Mouse (Mus musculus): Measurements from ENCODE around the gene Prkar2a. TPM values are rescaled to one million over a fixed set of nuclear protein-coding genes. Genes with fewer than 3 reads are reported as not detected.

Prkar2a gene
- total RNA-seq (2023): 10 to 100 TPM; 12.1 to 12.7 TPM

DNA sequence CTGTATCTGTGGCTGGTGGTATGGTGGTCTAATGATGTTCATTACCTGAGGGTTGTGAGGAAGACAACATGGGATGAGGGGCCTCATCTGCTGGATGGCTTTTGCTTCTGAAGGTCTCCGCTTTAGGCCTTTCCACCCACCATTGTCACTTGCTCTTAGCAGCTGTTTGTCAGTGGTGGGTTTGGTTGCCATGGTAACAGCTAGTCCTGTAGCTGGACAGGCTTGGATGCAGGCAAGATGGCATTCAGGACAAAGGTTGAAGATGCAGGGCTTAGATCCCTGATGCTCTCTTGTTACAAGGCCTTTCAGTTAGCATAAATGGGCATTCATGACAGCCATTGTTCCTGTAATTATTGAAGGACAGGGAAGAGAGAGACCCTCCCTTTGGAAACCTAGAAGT lies at the start of gene Prkar2a:
Gene Prkar2a, plus strand, starts transcription at position 209 of the 400 bp plus-strand sequence.

DNA sequence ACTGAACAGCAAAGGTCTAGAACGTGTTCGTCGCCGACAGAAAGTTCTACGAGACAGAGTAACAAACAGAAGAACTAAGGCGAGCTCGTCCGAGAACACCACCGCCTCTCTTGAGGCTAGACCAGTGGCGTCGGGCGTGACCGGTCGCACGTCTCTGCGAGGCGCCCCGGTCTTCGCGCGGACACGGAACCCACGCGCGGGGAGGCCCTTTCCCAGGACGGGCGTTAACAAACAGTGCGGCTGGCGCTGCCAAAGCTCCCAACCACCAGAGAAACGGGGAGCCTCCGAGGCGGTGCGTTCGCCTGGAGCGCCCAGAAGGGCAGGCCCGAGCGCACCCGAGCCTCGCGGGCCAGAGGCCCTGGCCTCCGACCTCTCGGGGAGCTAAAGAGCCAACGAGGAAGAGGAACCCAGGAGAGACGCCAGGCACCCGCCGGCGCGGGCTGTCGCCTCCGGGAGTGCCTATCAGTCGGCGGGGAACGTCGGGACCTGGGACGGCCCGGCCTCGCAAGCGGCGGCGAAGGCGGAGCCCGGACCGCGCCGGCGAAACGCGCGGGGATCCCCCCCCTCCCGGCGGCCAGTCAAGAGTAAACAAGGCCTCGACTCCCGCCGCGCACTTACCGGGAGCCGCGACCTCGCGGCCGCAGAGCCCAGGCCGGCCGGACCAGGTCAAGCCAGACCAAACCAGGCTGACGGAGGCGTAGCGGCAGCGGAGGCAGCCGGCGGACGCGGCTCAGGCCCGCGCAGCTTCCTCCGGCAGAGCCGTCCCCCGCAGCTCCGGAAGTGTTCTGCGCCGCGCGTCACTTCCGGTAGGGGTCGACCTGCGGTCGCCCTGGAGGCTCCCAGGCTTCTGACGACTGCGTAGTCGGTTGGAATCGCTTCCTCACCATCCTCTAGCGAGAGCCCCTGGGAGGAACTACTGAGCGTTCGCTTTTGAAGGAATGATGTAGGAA lies 40.2 kb upstream of the Prkar2a start, which contains the start of gene Arih2:
Gene Arih2, minus strand, starts transcription at position 776 of the 950 bp plus-strand sequence.

GRCm38 (mm10) chr9:108661677-108662612 lies 27.2 kb upstream of the Prkar2a start, which contains the start of gene Slc25a20:
Gene Slc25a20 (plus strand): TSS chr9:108662088.

DNA sequence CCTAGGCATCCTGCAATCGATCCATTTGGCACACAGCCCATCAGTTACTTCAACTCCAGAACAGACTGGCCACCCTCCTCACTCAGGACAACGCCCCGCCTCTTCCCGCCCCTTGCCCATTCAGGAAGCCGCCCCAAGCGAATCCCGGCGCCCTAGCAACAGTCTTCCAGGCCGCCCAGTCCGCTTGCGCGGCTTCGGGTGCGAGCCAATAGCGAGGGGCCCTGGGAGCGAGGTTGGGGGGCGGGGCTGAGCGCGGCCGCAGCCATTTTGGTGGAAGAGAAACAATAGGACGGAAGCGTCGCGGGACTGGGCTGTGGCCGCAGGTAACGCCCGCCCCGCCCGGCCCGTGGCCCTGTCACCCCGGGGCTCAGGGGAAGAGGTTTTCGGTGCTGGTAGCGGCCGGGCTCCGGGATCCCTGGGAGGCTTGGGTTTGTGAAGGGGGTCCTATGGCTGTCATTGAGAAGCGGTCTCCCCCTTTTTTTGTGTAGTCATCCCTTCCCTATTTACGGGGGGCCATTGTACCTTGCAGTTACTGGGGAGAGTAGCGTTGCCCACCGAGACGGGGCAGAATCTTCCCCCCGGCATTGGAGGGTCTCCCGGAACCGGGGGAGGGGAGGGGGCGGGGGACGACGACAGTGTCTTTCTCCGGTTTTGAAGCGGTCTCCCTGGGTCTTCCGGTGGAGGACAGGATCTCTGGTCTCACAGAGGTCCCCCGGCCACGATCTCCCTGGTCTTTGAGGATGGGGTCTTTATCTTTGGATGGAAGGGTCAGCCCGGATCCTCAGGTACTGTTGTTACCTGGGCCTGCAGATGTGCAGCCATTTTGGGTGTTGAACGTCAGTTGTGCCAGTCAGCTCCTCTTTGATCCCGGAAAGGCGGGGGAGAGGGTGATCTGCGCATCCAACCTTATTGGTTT lies 94.7 kb downstream of the Prkar2a start, which contains the start of gene Ip6k2:
Gene Ip6k2, plus strand, starts transcription at position 249 of the 916 bp plus-strand sequence.

Other genes with a start within 250 kb of the Prkar2a start
- gene Ccdc71, start 228.8 kb upstream of the Prkar2a start, total RNA-seq (2023): 10 to 100 TPM; 32.1 to 38.4 TPM
- 1 to 10 TPM; 1.8 to 4.3 TPM for gene Klhdc8b, start 227.7 kb upstream of the Prkar2a start, total RNA-seq (2023)
- under 1 TPM; 0.75 to 0.89 TPM for gene Lamb2, start 209.6 kb upstream of the Prkar2a start, total RNA-seq (2023)
- gene Usp19, start 198.7 kb upstream of the Prkar2a start, total RNA-seq (2023): 100 to 1,000 TPM; 278 to 324 TPM
- 100 to 1,000 TPM; 215 TPM for gene Qars, start 181.6 kb upstream of the Prkar2a start, total RNA-seq (2023)
- 100 to 1,000 TPM; 219 to 230 TPM for gene Qrich1, start 172.5 kb upstream of the Prkar2a start, total RNA-seq (2023)
- 100 to 1,000 TPM; 197 to 211 TPM for gene Impdh2, start 129.0 kb upstream of the Prkar2a start, total RNA-seq (2023)
- 10 to 100 TPM; 31.6 to 37.6 TPM for gene Ndufaf3, start 121.9 kb upstream of the Prkar2a start, total RNA-seq (2023)
- gene Dalrd3, start 119.4 kb upstream of the Prkar2a start, total RNA-seq (2023): 100 to 1,000 TPM in 1 of 2 experiments, 10 to 100 TPM in 1; 93.3 to 117 TPM
- gene Wdr6, start 110.6 kb upstream of the Prkar2a start, total RNA-seq (2023): 10 to 100 TPM; 42.2 to 42.9 TPM
- gene P4htm, start 91.6 kb upstream of the Prkar2a start, total RNA-seq (2023): 1 to 10 TPM; 3.0 to 6.8 TPM
- gene Arih2, start 39.9 kb upstream of the Prkar2a start, total RNA-seq (2023): 100 to 1,000 TPM; 135 to 144 TPM
- 10 to 100 TPM; 17.3 to 20.1 TPM for gene Slc25a20, start 27.2 kb upstream of the Prkar2a start, total RNA-seq (2023)
- 10 to 100 TPM; 80.3 to 81.0 TPM for gene Ip6k2, start 94.5 kb downstream of the Prkar2a start, total RNA-seq (2023)
- gene Nckipsd, start 119.1 kb downstream of the Prkar2a start, total RNA-seq (2023): 10 to 100 TPM; 18.1 to 25.1 TPM
- gene Celsr3, start 137.0 kb downstream of the Prkar2a start, total RNA-seq (2023): under 1 TPM; 0.06 to 0.53 TPM
- gene Slc26a6, start 164.0 kb downstream of the Prkar2a start, total RNA-seq (2023): 10 to 100 TPM; 11.7 to 17.2 TPM
- under 1 TPM in 1 of 2 experiments, not detected in 1; 0.78 TPM for gene Tmem89, start 225.3 kb downstream of the Prkar2a start, total RNA-seq (2023)
- 100 to 1,000 TPM; 174 to 176 TPM for gene Uqcrc1, start 247.3 kb downstream of the Prkar2a start, total RNA-seq (2023)